Mouse (Mus musculus): ENCODE measurements at regions not wholly inside any gene's neighbourhood (a gene's known extent, or its start where the extent isn't known, plus 50 kb on each side); places are given as distances from the start of the nearest gene placed in this dataset.

DNA sequence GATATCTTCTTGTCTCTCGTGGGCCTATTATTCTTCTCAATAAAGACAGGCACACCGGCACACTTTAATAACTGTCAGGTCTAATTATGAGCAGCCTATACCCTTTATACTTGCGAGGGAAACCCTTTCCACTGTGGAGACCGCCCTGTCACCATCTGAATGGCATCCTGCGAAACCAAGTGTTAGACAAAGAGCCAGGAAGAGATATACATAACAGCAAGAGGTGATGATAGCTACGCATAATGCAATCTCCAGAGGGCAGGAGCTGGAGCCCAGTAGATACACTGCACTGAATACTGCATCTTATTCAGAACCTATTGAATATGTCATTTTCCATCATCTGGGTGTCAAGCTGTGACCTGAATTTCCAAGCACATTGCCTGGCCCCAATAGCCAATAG is 187.7 kb downstream of the Kit start:
- H3K4me2 ChIP-seq (replicated peaks; ENCODE audit: low read depth) = no peak overlapping the region
- 64% methylated on average over 6 of the region's 6 CpGs for WGBS
- no peak for ATAC-seq
- H3K9ac ChIP-seq (ENCODE audit: low read depth, low read length) = no peak overlapping the region
- H3K27ac ChIP-seq (ENCODE audit: low read depth, low read length) = no peak overlapping the region
- no peaks in the 10 kb centered on the region for H3K9me3 ChIP-seq (ENCODE audit: control insufficient read depth)
- H3K4me1 ChIP-seq (replicated peaks; ENCODE audit: control insufficient read depth, insufficient read depth, low read length) = no peaks in the 10 kb centered on the region
- H3K27me3 ChIP-seq (replicated peaks; ENCODE audit: control insufficient read depth, insufficient read depth, low read length) = no peaks in the 10 kb centered on the region
- H3K4me3 ChIP-seq (ENCODE audit: low read depth, low read length) = no peak overlapping the region
- H3K36me3 ChIP-seq (ENCODE audit: control insufficient read depth, insufficient read depth) = no peaks in the 10 kb centered on the region
- TF ChIP-seq CTCF (IDR thresholded peaks at IDR 0.05; ENCODE audit: low read depth) = no peak

DNA sequence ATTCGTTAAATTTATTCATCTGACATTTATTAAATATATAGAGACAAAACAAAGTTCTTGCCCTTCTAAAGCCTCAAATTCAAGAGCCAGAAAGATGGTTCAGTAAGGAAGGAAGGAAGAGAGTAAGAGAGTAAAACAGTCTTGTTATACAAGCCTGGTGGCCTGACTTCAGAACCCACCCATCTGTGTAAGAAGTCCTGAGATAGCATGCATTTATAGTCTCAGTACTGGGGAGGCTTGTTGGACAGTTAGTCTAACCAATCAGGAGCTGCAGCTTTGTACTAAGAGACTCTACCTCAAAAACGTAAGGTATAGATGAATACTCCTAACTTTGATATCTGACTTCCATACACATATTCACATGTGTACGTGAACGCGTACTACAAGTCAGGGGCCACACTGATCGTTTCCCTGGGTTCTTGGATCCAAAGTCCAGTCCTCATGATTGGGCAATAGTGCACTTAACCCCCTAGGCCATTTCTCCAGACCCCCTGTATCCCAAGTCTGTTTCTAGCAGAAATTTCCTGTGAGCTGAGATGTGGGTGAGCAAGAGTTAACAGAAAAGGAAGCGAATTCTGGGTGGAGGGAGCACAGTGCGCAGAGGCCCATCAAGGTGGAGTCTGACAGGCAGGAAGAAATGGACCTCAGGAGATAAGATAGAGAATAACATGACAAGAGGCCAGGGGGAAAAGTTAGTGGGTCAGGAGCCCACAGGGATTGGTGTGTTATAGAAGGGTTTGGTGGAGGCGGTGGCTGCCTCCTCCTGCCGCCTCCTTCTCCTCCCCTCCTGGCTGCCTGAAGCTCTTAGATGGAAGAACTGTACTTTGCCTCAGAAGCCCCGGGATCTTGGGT is 187.0 kb downstream of the Kit start:
- no peak for TF ChIP-seq CTCF (IDR thresholded peaks at IDR 0.05; ENCODE audit: low read depth)
- H3K4me1 ChIP-seq (replicated peaks; ENCODE audit: control insufficient read depth, insufficient read depth, low read length) = no peaks in the 10 kb centered on the region
- no peaks in the 10 kb centered on the region for H3K27me3 ChIP-seq (replicated peaks; ENCODE audit: control insufficient read depth, insufficient read depth, low read length)
- no peak overlapping the region for H3K9ac ChIP-seq (ENCODE audit: low read depth, low read length)
- H3K4me3 ChIP-seq (ENCODE audit: low read depth, low read length) = no peak overlapping the region
- no peaks in the 10 kb centered on the region for H3K9me3 ChIP-seq (ENCODE audit: control insufficient read depth)
- no peak overlapping the region for H3K27ac ChIP-seq (ENCODE audit: low read depth, low read length)
- peak; percentile 85 for ATAC-seq
- peak overlapping the region; percentile 43 for H3K4me2 ChIP-seq (replicated peaks; ENCODE audit: low read depth)
- H3K36me3 ChIP-seq (ENCODE audit: control insufficient read depth, insufficient read depth) = no peaks in the 10 kb centered on the region
- WGBS = 36% methylated on average over 11 of the region's 11 CpGs

DNA sequence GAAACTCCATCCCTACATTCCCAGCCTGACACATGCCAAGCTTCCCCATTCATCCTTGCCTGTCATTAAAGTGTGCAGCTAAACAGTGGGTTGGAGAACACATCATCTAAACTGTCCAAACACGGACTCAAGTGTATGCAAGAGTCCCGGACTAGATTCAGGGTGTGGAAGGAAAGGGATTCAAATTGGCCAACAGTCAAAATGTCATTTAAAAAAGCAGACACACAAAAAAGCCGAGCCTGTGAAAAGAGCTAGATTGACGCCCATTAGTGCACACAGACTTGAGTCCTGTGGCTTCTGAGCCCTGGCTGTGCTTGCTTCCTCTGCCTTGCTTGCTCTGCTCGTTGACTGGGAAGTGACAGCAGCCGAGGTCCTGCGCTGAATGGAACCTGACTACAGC is 181.5 kb downstream of the Kit start:
- no peaks in the 10 kb centered on the region for H3K36me3 ChIP-seq (ENCODE audit: control insufficient read depth, insufficient read depth)

DNA sequence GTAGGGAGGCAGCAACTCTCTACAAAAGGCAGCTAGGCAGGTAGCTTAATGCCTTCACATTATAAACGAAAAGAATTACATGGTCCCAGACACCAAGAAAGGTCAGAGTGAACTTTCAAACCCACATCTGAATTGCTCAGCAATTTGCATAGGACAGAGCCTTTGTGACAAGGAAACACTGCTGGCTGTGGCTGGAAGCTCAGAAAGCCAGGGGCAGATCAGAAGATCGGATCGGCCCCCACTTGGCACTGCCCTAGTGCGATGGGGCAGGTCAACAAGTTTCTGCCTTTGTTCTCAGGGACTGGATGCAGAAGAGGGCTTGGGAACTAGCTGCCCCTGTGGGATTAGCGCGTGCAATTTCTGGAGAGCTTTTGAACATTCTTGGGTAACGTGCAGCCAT is 179.6 kb downstream of the Kit start:
- no peaks in the 10 kb centered on the region for H3K9me3 ChIP-seq (ENCODE audit: control insufficient read depth)
- no peaks in the 10 kb centered on the region for H3K4me1 ChIP-seq (replicated peaks; ENCODE audit: control insufficient read depth, insufficient read depth, low read length)
- H3K27ac ChIP-seq (ENCODE audit: low read depth, low read length) = no peak overlapping the region
- no peak overlapping the region for H3K4me3 ChIP-seq (ENCODE audit: low read depth, low read length)
- ATAC-seq = no peak
- H3K4me2 ChIP-seq (replicated peaks; ENCODE audit: low read depth) = no peak overlapping the region
- no peaks in the 10 kb centered on the region for H3K36me3 ChIP-seq (ENCODE audit: control insufficient read depth, insufficient read depth)
- no peak for TF ChIP-seq CTCF (IDR thresholded peaks at IDR 0.05; ENCODE audit: low read depth)
- no peak overlapping the region for H3K9ac ChIP-seq (ENCODE audit: low read depth, low read length)
- WGBS = 76% methylated on average over 7 of the region's 7 CpGs
- H3K27me3 ChIP-seq (replicated peaks; ENCODE audit: control insufficient read depth, insufficient read depth, low read length) = no peaks in the 10 kb centered on the region

More for the DNA sequence above, 181.5 kb downstream of the Kit start:
- H3K9me3 ChIP-seq (ENCODE audit: control insufficient read depth) = no peaks in the 10 kb centered on the region
- H3K4me3 ChIP-seq (ENCODE audit: low read depth, low read length) = no peak overlapping the region
- no peak overlapping the region for H3K4me2 ChIP-seq (replicated peaks; ENCODE audit: low read depth)
- H3K27ac ChIP-seq (ENCODE audit: low read depth, low read length) = no peak overlapping the region
- no peak for ATAC-seq
- H3K4me1 ChIP-seq (replicated peaks; ENCODE audit: control insufficient read depth, insufficient read depth, low read length) = no peaks in the 10 kb centered on the region
- H3K9ac ChIP-seq (ENCODE audit: low read depth, low read length) = no peak overlapping the region
- TF ChIP-seq CTCF (IDR thresholded peaks at IDR 0.05; ENCODE audit: low read depth) = no peak
- H3K27me3 ChIP-seq (replicated peaks; ENCODE audit: control insufficient read depth, insufficient read depth, low read length) = no peaks in the 10 kb centered on the region
- WGBS = 63% methylated on average over 7 of the region's 7 CpGs

DNA sequence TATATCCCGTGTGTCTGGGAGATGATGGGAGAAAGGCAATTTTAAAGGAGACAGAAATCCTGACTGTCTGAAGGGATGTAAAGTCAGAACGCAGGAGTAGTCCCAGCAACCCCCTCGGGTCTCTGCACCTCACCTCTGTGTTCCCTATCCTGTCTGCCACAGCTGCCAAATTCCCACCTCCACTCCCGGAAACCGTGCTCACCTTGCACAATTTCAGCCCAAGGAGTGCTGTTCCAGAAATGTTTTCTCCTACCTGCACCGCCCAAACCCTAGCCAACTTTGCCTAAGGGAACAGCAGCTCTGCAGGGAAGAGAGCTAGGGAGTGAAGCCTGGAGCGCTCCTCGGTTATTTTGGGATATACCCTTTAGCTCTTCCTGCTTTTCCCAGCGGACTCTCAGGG is 170.6 kb downstream of the Kit start:
- 82% methylated on average over 9 of the region's 9 CpGs for WGBS
- Histone ChIP-seq H3K27ac (ENCODE audit: low read depth, low read length) (no peak overlapping the region), H3K4me2 (replicated peaks; ENCODE audit: low read depth) (no peak overlapping the region)

DNA sequence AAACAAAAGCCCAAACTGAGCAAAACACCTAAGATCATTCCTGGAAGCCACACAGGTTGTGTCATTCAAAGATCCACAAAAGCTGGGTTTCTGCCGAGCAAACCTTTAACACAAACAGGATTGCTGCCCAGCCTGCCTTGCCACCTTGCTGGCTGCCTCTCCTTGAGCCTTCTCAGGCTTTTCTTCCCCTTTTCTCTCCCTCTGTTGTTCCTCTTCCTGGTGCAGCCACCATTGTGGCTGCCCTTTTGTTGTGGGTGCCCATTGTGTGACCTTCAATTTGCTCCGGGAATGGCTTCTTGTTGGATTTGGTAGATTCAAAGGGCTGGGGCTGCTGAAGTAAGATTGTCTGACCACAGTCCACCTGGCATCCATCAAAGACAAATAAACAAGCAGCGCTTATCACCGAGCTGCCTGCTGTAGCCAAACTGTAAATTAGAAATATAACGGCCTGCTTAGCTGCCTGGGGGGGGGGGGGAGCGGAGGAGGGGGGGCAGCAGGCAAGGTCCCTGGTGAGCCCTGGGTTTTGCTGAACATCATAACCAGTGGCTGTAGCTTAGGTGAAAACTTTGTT is 169.8 kb downstream of the Kit start:
- H3K27ac ChIP-seq (ENCODE audit: low read depth, low read length) = no peak overlapping the region
- no peak overlapping the region for H3K9ac ChIP-seq (ENCODE audit: low read depth, low read length)
- no peak for TF ChIP-seq CTCF (IDR thresholded peaks at IDR 0.05; ENCODE audit: low read depth)
- no peaks in the 10 kb centered on the region for H3K4me1 ChIP-seq (replicated peaks; ENCODE audit: control insufficient read depth, insufficient read depth, low read length)
- no peaks in the 10 kb centered on the region for H3K36me3 ChIP-seq (ENCODE audit: control insufficient read depth, insufficient read depth)
- 40% methylated on average over 6 of the region's 6 CpGs for WGBS
- no peak for ATAC-seq
- no peaks in the 10 kb centered on the region for H3K9me3 ChIP-seq (ENCODE audit: control insufficient read depth)
- no peak overlapping the region for H3K4me3 ChIP-seq (ENCODE audit: low read depth, low read length)
- H3K4me2 ChIP-seq (replicated peaks; ENCODE audit: low read depth) = no peak overlapping the region
- no peaks in the 10 kb centered on the region for H3K27me3 ChIP-seq (replicated peaks; ENCODE audit: control insufficient read depth, insufficient read depth, low read length)

More for the DNA sequence above, 170.6 kb downstream of the Kit start:
- no peak for TF ChIP-seq CTCF (IDR thresholded peaks at IDR 0.05; ENCODE audit: low read depth)
- Histone ChIP-seq H3K9ac (ENCODE audit: low read depth, low read length) (no peak overlapping the region), H3K9me3 (ENCODE audit: control insufficient read depth) (no peaks in the 10 kb centered on the region), H3K4me3 (ENCODE audit: low read depth, low read length) (no peak overlapping the region), H3K36me3 (ENCODE audit: control insufficient read depth, insufficient read depth) (no peaks in the 10 kb centered on the region), H3K4me1 (replicated peaks; ENCODE audit: control insufficient read depth, insufficient read depth, low read length) (no peaks in the 10 kb centered on the region), H3K27me3 (replicated peaks; ENCODE audit: control insufficient read depth, insufficient read depth, low read length) (no peaks in the 10 kb centered on the region)
- no peak for ATAC-seq

Measured in intestine, postnatal 0 days (tissue).